Mouse (Mus musculus) cortical plate, adult 2 months (tissue): ENCODE results near the gene Htra2.

ENCODE experiments used
- CTCF ChIP-seq: fragments of 200-500 bp; IDR thresholded peaks from 2 replicates; pipeline ENCODE4 v1.5.1; 2011; ENCODE audit warnings: mild to moderate bottlenecking, control low read depth, low read length; ENCODE audit not compliant: insufficient read depth; ENCODE audit errors: extremely low read depth
- POLR2A ChIP-seq: fragments of 200-500 bp; IDR thresholded peaks from 2 replicates; pipeline ENCODE4 v1.6.1; 2011; ENCODE audit warnings: mild to moderate bottlenecking, low read length, control low read depth; ENCODE audit not compliant: insufficient read depth; ENCODE audit errors: extremely low read depth

DNA sequence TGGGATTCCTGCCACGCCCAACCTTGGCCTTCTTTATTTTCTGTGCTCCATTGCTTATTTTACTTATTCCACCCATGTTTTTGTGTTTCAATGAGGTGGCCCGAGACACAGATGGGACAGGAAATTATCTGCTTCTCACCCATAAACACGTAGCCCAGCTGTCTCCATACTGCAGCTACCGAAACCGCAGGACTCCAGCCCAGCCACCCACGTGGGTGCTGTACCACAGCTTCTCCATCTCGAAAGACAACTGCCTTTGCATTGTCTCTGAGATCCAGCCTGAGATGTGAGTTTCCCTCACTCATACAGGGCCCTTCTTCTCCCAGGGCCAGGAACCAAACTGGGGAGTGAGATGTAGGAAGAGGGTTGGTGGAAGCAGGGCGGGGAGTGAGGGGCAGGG is 10.9 kb upstream of the Htra2 start:
- no peak for TF ChIP-seq CTCF
- TF ChIP-seq POLR2A, result no peak
